Mouse (Mus musculus) C2C12 (cell line): ENCODE results near the gene Lmbr1l. TPM values are rescaled to one million over a fixed set of nuclear protein-coding genes. Genes with fewer than 3 reads are reported as not detected.
"Not testable (repeated sequence)": the region's sequence is repeated elsewhere in the genome, so short reads cannot be mapped to it uniquely, and the experiment has no call there.

Experiments
- H3K27me3 ChIP-seq: one replicate; pipeline ENCODE4 v1.6.1; 2011; ENCODE audit not compliant: control insufficient read depth, insufficient read depth, insufficient read length
- H3K36me3 ChIP-seq: one replicate; pipeline ENCODE4 v1.6.1; 2011; ENCODE audit not compliant: control insufficient read depth, insufficient read depth
- H3K4me3 ChIP-seq: one replicate; pipeline ENCODE4 v1.5.1; 2011; ENCODE audit warnings: mild to moderate bottlenecking, control low read depth; ENCODE audit not compliant: poor library complexity, insufficient read depth, severe bottlenecking
- H3K79me2 ChIP-seq: one replicate; pipeline ENCODE4 v1.6.1; 2011; ENCODE audit not compliant: control insufficient read depth, insufficient read depth
- H3K79me3 ChIP-seq: one replicate; pipeline ENCODE4 v1.6.1; 2011; ENCODE audit warnings: low read depth, control low read depth
- H3ac ChIP-seq: one replicate; pipeline ENCODE3; 2011; ENCODE audit warnings: low read depth; ENCODE audit not compliant: control insufficient read depth, insufficient read length
- CEBPB ChIP-seq: IDR thresholded peaks from one replicate; pipeline ENCODE4 v1.6.1; 2011; ENCODE audit warnings: low read depth, mild to moderate bottlenecking, control low read depth, moderate library complexity
- CTCF ChIP-seq: IDR thresholded peaks from one replicate; pipeline ENCODE4 v1.5.1; 2011; ENCODE audit not compliant: control insufficient read depth, insufficient read depth, insufficient read length
- FOSL1 ChIP-seq: IDR thresholded peaks from one replicate; pipeline ENCODE4 v1.8.0; 2011; ENCODE audit warnings: mild to moderate bottlenecking, low read length; ENCODE audit not compliant: poor library complexity, insufficient read depth, severe bottlenecking
- MAX ChIP-seq: IDR thresholded peaks from one replicate; pipeline ENCODE4 v1.6.1; 2011; ENCODE audit warnings: mild to moderate bottlenecking, control low read depth
- MYOD1 ChIP-seq: IDR thresholded peaks from one replicate; pipeline ENCODE4 v1.6.1; 2011; ENCODE audit warnings: low read depth; ENCODE audit not compliant: control insufficient read depth, insufficient read length
- MYOG ChIP-seq: IDR thresholded peaks from one replicate; pipeline ENCODE4 v1.6.1; 2011; ENCODE audit not compliant: control insufficient read depth, insufficient read length; ENCODE audit errors: extremely low read depth
- USF1 ChIP-seq: IDR thresholded peaks from one replicate; pipeline ENCODE4 v1.6.1; 2011; ENCODE audit warnings: low read depth, mild to moderate bottlenecking, control low read depth, moderate library complexity
- polyA plus RNA-seq: library from polyadenylated mRNA; unstranded; fragments of >200 nt; fragmentation: generic; extraction: Trizol; gene quantifications from one replicate; pipeline ENCODE4 v1.2.1, GENCODE M21; 2012; ENCODE audit warnings: missing spikeins

Gene Lmbr1l
- polyA plus RNA-seq, 1 experiment = 18.0 TPM

- Histone ChIP-seq H3K79me2 (no peaks in the 10 kb centered on the region), H3K4me3 (no peak overlapping the region), H3K36me3 (no peaks in the 10 kb centered on the region), H3K79me3 (no peaks in the 10 kb centered on the region), H3ac (no peak overlapping the region), H3K27me3 (no peaks in the 10 kb centered on the region)
- TF ChIP-seq FOSL1 (no peak), MYOG (no peak), MAX (no peak), CTCF (no peak), CEBPB (no peak), MYOD1 (no peak), USF1 (no peak)
These were observed 23.5 kb upstream of the Lmbr1l start for GRCm38 (mm10) chr15:98941539-98941938.

- no peak overlapping the region for H3ac ChIP-seq
- TF ChIP-seq USF1 (no peak), MYOD1 (no peak), MYOG (no peak), CEBPB (no peak), FOSL1 (no peak), CTCF (no peak), MAX (no peak)
- no peaks in the 10 kb centered on the region for H3K79me2 ChIP-seq
- H3K27me3 ChIP-seq = no peaks in the 10 kb centered on the region
- no peaks in the 10 kb centered on the region for H3K36me3 ChIP-seq
- no peak overlapping the region for H3K4me3 ChIP-seq
- H3K79me3 ChIP-seq = no peaks in the 10 kb centered on the region
These were observed 22.8 kb upstream of the Lmbr1l start for GRCm38 (mm10) chr15:98940816-98941215.

GRCm38 (mm10) chr15:98934217-98934839 lies 16.3 kb upstream of the Lmbr1l start, which contains the start of gene Tuba1b:
Gene Tuba1b, minus strand, starts transcription at chr15:98934565.
- Histone ChIP-seq H3K79me3 (peaks cover 24% of the 10 kb centered on the region), H3K36me3 (peaks cover 19% of the 10 kb centered on the region), H3K27me3 (no peaks in the 10 kb centered on the region), H3ac (peak within 1 kb of the TSS; percentile 95), H3K79me2 (peaks cover 46% of the 10 kb centered on the region), H3K4me3 (peak within 1 kb of the TSS; percentile 92)
- TF ChIP-seq MAX = peak; percentile 90
- TF ChIP-seq USF1 = no peak

- Histone ChIP-seq H3K4me3 (peak overlapping the region; percentile 92), H3K36me3 (peaks cover 19% of the 10 kb centered on the region), H3K27me3 (no peaks in the 10 kb centered on the region), H3K79me2 (peaks cover 46% of the 10 kb centered on the region), H3K79me3 (peaks cover 24% of the 10 kb centered on the region), H3ac (peak overlapping the region; percentile 95)
- TF ChIP-seq USF1 (no peak), MAX (peak; percentile 84), FOSL1 (no peak), MYOG (no peak), CTCF (no peak)
These were observed 15.8 kb upstream of the Lmbr1l start for GRCm38 (mm10) chr15:98933833-98934216.

- H3K4me3 ChIP-seq = peak overlapping the region; percentile 92
- peaks cover 24% of the 10 kb centered on the region for H3K79me3 ChIP-seq
- peaks cover 19% of the 10 kb centered on the region for H3K36me3 ChIP-seq
- peak; percentile 55 for TF ChIP-seq USF1
- peak; percentile 88 for TF ChIP-seq MAX
- H3K27me3 ChIP-seq = not testable (repeated sequence)
- peak overlapping the region; percentile 95 for H3ac ChIP-seq
- peaks cover 46% of the 10 kb centered on the region for H3K79me2 ChIP-seq
These were observed 15.1 kb upstream of the Lmbr1l start for GRCm38 (mm10) chr15:98933004-98933671.

- Histone ChIP-seq H3K36me3 (peaks cover 19% of the 10 kb centered on the region), H3K79me3 (peaks cover 24% of the 10 kb centered on the region)
These were observed 13.0 kb upstream of the Lmbr1l start for GRCm38 (mm10) chr15:98930998-98931397.

More at GRCm38 (mm10) chr15:98930998-98931397, 13.0 kb upstream of the Lmbr1l start:
- Histone ChIP-seq H3K79me2 (peaks cover 46% of the 10 kb centered on the region), H3ac (peak overlapping the region; percentile 0), H3K27me3 (no peaks in the 10 kb centered on the region), H3K4me3 (no peak overlapping the region)
- TF ChIP-seq FOSL1 (no peak), MAX (no peak), CTCF (no peak), MYOD1 (no peak), USF1 (no peak), MYOG (no peak), CEBPB (no peak)
